Mouse (Mus musculus): ENCODE results near the gene Vcam1. TPM values are rescaled to one million over a fixed set of nuclear protein-coding genes. Genes with fewer than 3 reads are reported as not detected.

The Vcam1 gene
- polyA plus RNA-seq, 1 experiment from 2014 or later, result 41.7 TPM

GRCm38 (mm10) chr3:116078490-116078889, 51.0 kb downstream of the Vcam1 start:
- Histone ChIP-seq H3K36me3 (no peaks in the 10 kb centered on the region), H3K4me1 (peaks cover 8% of the 10 kb centered on the region), H3K27ac (no peak overlapping the region), H3K27me3 (no peaks in the 10 kb centered on the region), H3K9me3 (replicated peaks) (no peaks in the 10 kb centered on the region), H3K9ac (no peak overlapping the region), H3K4me2 (no peak overlapping the region), H3K4me3 (replicated peaks) (no peak overlapping the region)
- 72% methylated on average over 4 of the region's 4 CpGs for WGBS
- no peak for ATAC-seq (replicated peaks; ENCODE audit: low FRiP score)

DNA sequence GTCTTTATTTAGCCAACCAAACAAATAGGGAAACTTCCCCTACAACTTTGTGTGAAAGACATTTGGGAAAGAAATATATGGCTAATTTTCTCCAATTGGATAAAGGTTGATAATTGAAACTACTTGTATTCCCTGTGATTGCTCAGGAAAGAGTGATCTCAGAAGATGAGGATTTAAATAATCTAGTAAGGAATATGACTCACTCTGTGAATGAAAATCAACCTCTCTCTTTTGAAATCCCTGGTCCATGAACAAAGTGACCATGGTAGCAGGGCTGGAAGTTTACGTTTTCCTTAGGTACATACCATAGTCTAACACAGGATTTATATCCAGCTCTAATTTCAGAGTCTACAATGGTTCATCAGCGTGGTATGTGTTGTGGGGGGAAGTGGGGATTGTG, 52.7 kb downstream of the Vcam1 start:
- H3K4me1 ChIP-seq, result peaks cover 8% of the 10 kb centered on the region
- no peaks in the 10 kb centered on the region for H3K36me3 ChIP-seq
- WGBS, result 32% methylated on average over 2 of the region's 2 CpGs
- ATAC-seq (replicated peaks; ENCODE audit: low FRiP score), result no peak
- no peak overlapping the region for H3K4me2 ChIP-seq
- H3K27ac ChIP-seq, result no peak overlapping the region
- H3K4me3 ChIP-seq (replicated peaks), result no peak overlapping the region
- H3K9me3 ChIP-seq (replicated peaks), result no peaks in the 10 kb centered on the region
- H3K27me3 ChIP-seq, result no peaks in the 10 kb centered on the region
- no peak overlapping the region for H3K9ac ChIP-seq

GRCm38 (mm10) chr3:116072584-116072983, 56.9 kb downstream of the Vcam1 start:
- Histone ChIP-seq H3K9ac (no peak overlapping the region), H3K36me3 (no peaks in the 10 kb centered on the region), H3K27ac (no peak overlapping the region), H3K4me3 (replicated peaks) (no peak overlapping the region), H3K9me3 (replicated peaks) (no peaks in the 10 kb centered on the region), H3K4me1 (peaks cover 4% of the 10 kb centered on the region; the same call in 1 of the 2 replicates), H3K27me3 (no peaks in the 10 kb centered on the region), H3K4me2 (no peak overlapping the region)
- 74% methylated on average over 2 of the region's 2 CpGs for WGBS
- ATAC-seq (replicated peaks; ENCODE audit: low FRiP score), result no peak

DNA sequence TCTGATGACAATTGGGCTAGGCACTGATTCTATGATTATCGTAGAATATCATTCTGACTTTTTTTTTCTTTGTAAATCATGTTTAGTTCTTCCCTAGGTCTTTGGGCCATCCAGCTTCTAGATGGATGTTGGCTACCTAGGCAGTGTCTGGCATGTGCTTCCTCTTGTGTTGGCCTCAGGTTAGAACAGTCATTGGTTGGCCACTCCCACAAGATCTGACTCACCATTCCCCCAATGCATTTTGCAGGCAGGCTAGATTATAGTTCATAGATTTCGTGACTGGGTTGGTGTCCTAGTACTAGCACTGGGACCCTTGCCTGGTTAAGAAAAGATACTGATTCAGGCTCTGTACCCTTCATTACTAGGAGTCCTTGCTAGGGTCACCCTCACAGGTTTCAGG, 67.3 kb downstream of the Vcam1 start:
- no peaks in the 10 kb centered on the region for H3K4me1 ChIP-seq
- no peaks in the 10 kb centered on the region for H3K9me3 ChIP-seq (replicated peaks)
- H3K4me3 ChIP-seq (replicated peaks), result no peak overlapping the region
- ATAC-seq (replicated peaks; ENCODE audit: low FRiP score), result no peak
- H3K9ac ChIP-seq, result no peak overlapping the region
- WGBS, result 90% methylated on average over 2 of the region's 2 CpGs
- no peaks in the 10 kb centered on the region for H3K27me3 ChIP-seq
- H3K36me3 ChIP-seq, result no peaks in the 10 kb centered on the region
- no peak overlapping the region for H3K27ac ChIP-seq
- no peak overlapping the region for H3K4me2 ChIP-seq

GRCm38 (mm10) chr3:116060320-116060719, 69.2 kb downstream of the Vcam1 start:
- no peaks in the 10 kb centered on the region for H3K9me3 ChIP-seq (replicated peaks)
- WGBS, result 75% methylated on average over 5 of the region's 5 CpGs
- H3K27me3 ChIP-seq, result no peaks in the 10 kb centered on the region
- H3K9ac ChIP-seq, result no peak overlapping the region
- no peaks in the 10 kb centered on the region for H3K4me1 ChIP-seq
- ATAC-seq (replicated peaks; ENCODE audit: low FRiP score), result no peak
- H3K36me3 ChIP-seq, result no peaks in the 10 kb centered on the region
- no peak overlapping the region for H3K27ac ChIP-seq
- no peak overlapping the region for H3K4me3 ChIP-seq (replicated peaks)
- H3K4me2 ChIP-seq, result no peak overlapping the region

Other genes with a start within 250 kb of the Vcam1 start
- 27.4 and 28.4 TPM in 2 replicates for gene Dph5, start 241.9 kb downstream of the Vcam1 start, polyA plus RNA-seq (2015; fragmentation: Nextera tagmentation; extraction: Ambion mirVana)
- gene Slc30a7, start 122.3 kb downstream of the Vcam1 start, polyA plus RNA-seq (2015; fragmentation: Nextera tagmentation; extraction: Ambion mirVana), result 27.5 and 31.5 TPM in 2 replicates
- gene Extl2, start 122.2 kb downstream of the Vcam1 start, polyA plus RNA-seq (2015; fragmentation: Nextera tagmentation; extraction: Ambion mirVana), result 19.9 TPM in 2 replicates
- gene Gpr88, start 123.8 kb upstream of the Vcam1 start, polyA plus RNA-seq (2015; fragmentation: Nextera tagmentation; extraction: Ambion mirVana), result 0.82 and 1.0 TPM in 2 replicates

All from kidney, embryonic 15.5 days (tissue).